Mouse (Mus musculus) adipose tissue, adult 10 weeks (tissue): Measurements from ENCODE around the gene Agxt2. TPM values are rescaled to one million over a fixed set of nuclear protein-coding genes. Genes with fewer than 3 reads are reported as not detected.

ENCODE experiments used
- polyA plus RNA-seq: library from polyadenylated mRNA; stranded (reverse); fragments of 350-450 nt; fragmentation: Illumina TruSeq; extraction: RNeasy Lipid Tissue Mini Kit (QIAGEN cat#74804); gene quantifications from one replicate; pipeline ENCODE4 v1.2.3, GENCODE M21; 2014; ENCODE audit warnings: low read depth, low replicate concordance

The Agxt2 gene
- polyA plus RNA-seq, result 0.67 TPM

DNA sequence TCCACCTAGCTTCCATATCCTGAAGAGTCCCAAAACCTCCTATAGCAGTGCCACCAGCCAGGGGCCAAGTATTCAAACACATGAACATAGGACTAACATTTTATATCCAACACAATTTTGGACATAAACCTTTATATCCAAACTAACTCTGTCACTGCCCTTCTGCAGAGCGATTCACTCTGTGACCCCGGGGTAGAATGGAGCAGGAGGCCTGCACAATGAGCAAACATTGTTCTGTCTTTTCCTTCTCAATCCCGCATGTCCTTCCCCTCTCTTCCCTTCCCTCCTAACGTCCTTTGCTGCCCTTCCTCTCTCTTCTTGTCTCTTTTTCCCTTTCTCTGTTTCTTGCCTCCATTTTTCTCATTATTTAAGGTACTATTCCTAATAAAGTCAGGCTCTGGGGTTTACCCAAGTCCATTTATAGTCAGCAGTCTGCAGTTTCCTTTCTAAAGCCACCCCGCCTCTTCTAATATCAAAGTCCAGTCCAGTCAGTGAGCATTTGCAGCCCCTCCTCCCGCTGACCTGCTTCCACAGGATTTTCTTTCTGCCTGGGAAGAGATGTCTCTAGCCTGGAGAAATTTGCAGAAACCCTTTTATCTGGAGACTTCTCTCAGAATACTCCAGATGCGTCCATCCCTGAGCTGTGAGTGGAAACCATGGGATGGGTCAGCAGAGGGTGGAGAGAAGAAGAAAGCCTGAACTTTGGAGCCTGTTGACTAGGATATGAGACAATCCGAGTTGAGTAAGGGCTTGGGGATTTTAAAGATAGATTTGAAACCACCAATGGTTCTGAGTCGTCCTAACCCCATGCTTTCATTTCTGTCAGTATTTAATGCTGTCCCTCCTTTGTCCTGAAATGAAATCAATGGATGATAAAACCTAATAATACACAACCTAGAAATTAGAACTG, at the start of gene Agxt2:
TSS of gene Agxt2 (plus strand) at position 494 of the 910 bp plus-strand sequence.

DNA sequence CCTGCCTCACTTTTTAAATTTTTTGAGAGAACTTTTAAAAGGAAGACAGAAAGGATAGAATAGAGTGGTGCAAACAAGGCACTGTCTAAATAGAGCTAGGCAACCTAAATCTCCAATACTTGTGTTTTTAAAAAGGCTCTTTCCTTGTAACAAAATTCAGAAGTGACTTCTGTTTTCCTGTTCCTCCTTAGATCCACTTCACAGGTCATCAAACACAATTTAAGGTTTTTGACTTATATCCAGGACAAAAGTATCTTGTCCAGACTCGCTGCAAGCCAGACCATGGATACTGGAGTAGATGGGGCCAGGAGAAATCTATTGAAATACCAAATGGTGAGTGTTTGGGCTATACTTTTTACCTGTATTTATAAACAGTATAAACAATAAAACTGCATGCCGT, 33.3 kb upstream of the Agxt2 start, which contains the start of gene Gm21973:
TSS of gene Gm21973 (plus strand) at position 301 of the 400 bp plus-strand sequence.

Other genes starting within 250 kb of the Agxt2 start
- gene Prlr, start 181.3 kb upstream of the Agxt2 start, polyA plus RNA-seq, result 8.7 TPM
- gene Gm21973, start 33.2 kb upstream of the Agxt2 start, polyA plus RNA-seq, result not detected
- gene Dnajc21, start 112.0 kb downstream of the Agxt2 start, polyA plus RNA-seq, result 26.7 TPM
- gene Brix1, start 127.4 kb downstream of the Agxt2 start, polyA plus RNA-seq, result 31.8 TPM
- gene Rad1, start 127.5 kb downstream of the Agxt2 start, polyA plus RNA-seq, result 9.3 TPM
- 3.7 TPM for gene Ttc23l, start 200.1 kb downstream of the Agxt2 start, polyA plus RNA-seq